Mouse (Mus musculus) left cerebral cortex, adult 9 months (tissue): ENCODE measurements around the gene Cacna2d3.

Experiments used
- DNase-seq, 2 experiments: peaks; one replicate each; pipeline ENCODE4 v3.0.0; 2022; ENCODE audit warnings: low spot score in 2 of 2

The Cacna2d3 gene

GRCm38 (mm10) chr14:29015896-29016295 is 705.8 kb downstream of the Cacna2d3 start:
- no peak for DNase-seq

GRCm38 (mm10) chr14:29014680-29015079 is 707.0 kb downstream of the Cacna2d3 start:
- DNase-seq = no peak

GRCm38 (mm10) chr14:29013161-29013560 is 708.5 kb downstream of the Cacna2d3 start:
- DNase-seq = no peak

- no peak for DNase-seq
Observed at GRCm38 (mm10) chr14:29009644-29010043, 712.0 kb downstream of the Cacna2d3 start.

GRCm38 (mm10) chr14:29005228-29005840 is 716.3 kb downstream of the Cacna2d3 start:
- DNase-seq = no peak

- DNase-seq = no peak
Observed at GRCm38 (mm10) chr14:28996569-28996968, 725.1 kb downstream of the Cacna2d3 start.

GRCm38 (mm10) chr14:28988211-28988900 is 733.3 kb downstream of the Cacna2d3 start:
- no peak for DNase-seq

GRCm38 (mm10) chr14:28984276-28984675 is 737.4 kb downstream of the Cacna2d3 start:
- DNase-seq = no peak

GRCm38 (mm10) chr14:28980482-28980881 is 741.2 kb downstream of the Cacna2d3 start:
- DNase-seq = no peak

- peak in 1 of 2 experiments; percentile 25 for DNase-seq
Observed at GRCm38 (mm10) chr14:28979230-28979629, 742.4 kb downstream of the Cacna2d3 start.

GRCm38 (mm10) chr14:28972620-28973019 is 749.0 kb downstream of the Cacna2d3 start:
- DNase-seq = no peak

- DNase-seq = peak in 1 of 2 experiments; percentile 57
Observed at GRCm38 (mm10) chr14:28969247-28969646, 752.4 kb downstream of the Cacna2d3 start.

GRCm38 (mm10) chr14:28966881-28967280 is 754.8 kb downstream of the Cacna2d3 start:
- DNase-seq = no peak

- DNase-seq = no peak
Observed at GRCm38 (mm10) chr14:28961379-28961778, 760.3 kb downstream of the Cacna2d3 start.

GRCm38 (mm10) chr14:28959042-28959441 is 762.6 kb downstream of the Cacna2d3 start:
- no peak for DNase-seq

- DNase-seq = no peak
Observed at GRCm38 (mm10) chr14:28958131-28959015, 763.3 kb downstream of the Cacna2d3 start.

GRCm38 (mm10) chr14:28955181-28955580 is 766.5 kb downstream of the Cacna2d3 start:
- DNase-seq = no peak

GRCm38 (mm10) chr14:28954588-28954987 is 767.1 kb downstream of the Cacna2d3 start:
- DNase-seq = no peak

GRCm38 (mm10) chr14:28954086-28954485 is 767.6 kb downstream of the Cacna2d3 start:
- DNase-seq = no peak

- no peak for DNase-seq
Observed at GRCm38 (mm10) chr14:28953409-28953808, 768.3 kb downstream of the Cacna2d3 start.

GRCm38 (mm10) chr14:28950499-28950898 is 771.2 kb downstream of the Cacna2d3 start:
- no peak for DNase-seq

- DNase-seq = no peak
Observed at GRCm38 (mm10) chr14:28949785-28950184, 771.9 kb downstream of the Cacna2d3 start.
